Mouse (Mus musculus) embryonic facial prominence, embryonic 11.5 days (tissue): ENCODE measurements around the gene Mrps34. TPM values are rescaled to one million over a fixed set of nuclear protein-coding genes. Genes with fewer than 3 reads are reported as not detected.

Experiments used
- ATAC-seq: fragments of 200-750 bp; cut with Nextera tagmentation; replicated peaks from 2 replicates; pipeline ENCODE4 v1.8.0; 2017; ENCODE audit warnings: low read depth; ENCODE audit not compliant: insufficient number of reproducible peaks, low FRiP score, low TSS enrichment
- DNase-seq: peaks from one replicate; pipeline ENCODE4 v3.0.0-alpha.2; 2015; ENCODE audit warnings: low spot score
- H3K27ac ChIP-seq: fragments of 300-500 bp; sonication (generic); replicated peaks from 2 replicates; pipeline ENCODE4 v1.5.1; 2014; ENCODE audit warnings: mild to moderate bottlenecking, low read depth, low read length, control low read depth
- H3K27me3 ChIP-seq: fragments of 300-500 bp; sonication (generic); 2 replicates; pipeline ENCODE4 v1.6.1; 2014; ENCODE audit warnings: mild to moderate bottlenecking, low read length, moderate library complexity, mixed read lengths; ENCODE audit not compliant: control insufficient read depth, insufficient read depth
- H3K36me3 ChIP-seq: fragments of 300-500 bp; sonication (generic); replicated peaks from 2 replicates; pipeline ENCODE4 v1.6.1; 2014; ENCODE audit warnings: low read depth, mild to moderate bottlenecking, low read length, moderate library complexity, mixed read lengths; ENCODE audit not compliant: control insufficient read depth, insufficient read depth
- H3K4me1 ChIP-seq: fragments of 300-500 bp; sonication (generic); 2 replicates; pipeline ENCODE4 v1.6.1; 2014; ENCODE audit warnings: low read length, mixed read lengths; ENCODE audit not compliant: control insufficient read depth, insufficient read depth
- H3K4me2 ChIP-seq: fragments of 300-500 bp; sonication (generic); 2 replicates; pipeline ENCODE4 v1.6.1; 2014; ENCODE audit warnings: low read depth, mild to moderate bottlenecking, control low read depth, low read length, moderate library complexity
- H3K4me3 ChIP-seq: fragments of 300-500 bp; sonication (generic); 2 replicates; pipeline ENCODE4 v1.5.1; 2014; ENCODE audit warnings: low read depth, low read length, control low read depth
- H3K9ac ChIP-seq: fragments of 300-500 bp; sonication (generic); replicated peaks from 2 replicates; pipeline ENCODE4 v1.6.1; 2014; ENCODE audit warnings: mild to moderate bottlenecking, control low read depth, low read length
- H3K9me3 ChIP-seq: fragments of 300-500 bp; sonication (generic); replicated peaks from 2 replicates; pipeline ENCODE4 v1.6.1; 2016; ENCODE audit warnings: mild to moderate bottlenecking, low read length, inconsistent platforms, mixed read lengths; ENCODE audit not compliant: control insufficient read depth
- WGBS: fragments of 180-500 bp; shearing (Covaris S2); extraction: QIAGEN DNeasy Blood & Tissue Kit; methylation state at CpG from one replicate; pipeline ENCODE4 v1.1.7; 2014; 5-methylcytosine and 5-hydroxymethylcytosine counted together
- polyA plus RNA-seq: library from polyadenylated mRNA; unstranded; fragments of >200 nt; fragmentation: Nextera tagmentation; extraction: Ambion mirVana; gene quantifications from 2 replicates; pipeline ENCODE4 v1.2.1, GENCODE M21; 2014

Gene Mrps34
- polyA plus RNA-seq, 1 experiment from 2014 or later = 68.6 TPM

GRCm38 (mm10) chr17:24896993-24897269 is 2.0 kb downstream of the Mrps34 start:
- no peak overlapping the region for H3K27ac ChIP-seq
- H3K4me2 ChIP-seq = peak overlapping the region; percentile 95
- no peak for ATAC-seq

GRCm38 (mm10) chr17:24897600-24897999 is 2.7 kb downstream of the Mrps34 start:
- Histone ChIP-seq H3K4me2 (no peak overlapping the region; the same call in 1 of the 2 replicates), H3K27me3 (no peaks in the 10 kb centered on the region), H3K4me1 (peaks cover 9% of the 10 kb centered on the region), H3K4me3 (peak overlapping the region; percentile 89; the same call in 1 of the 2 replicates), H3K27ac (no peak overlapping the region), H3K36me3 (peaks cover 26% of the 10 kb centered on the region), H3K9ac (no peak overlapping the region), H3K9me3 (no peaks in the 10 kb centered on the region)
- WGBS = 86% methylated on average over 4 of the region's 4 CpGs
- DNase-seq (no peak), ATAC-seq (no peak)

More at GRCm38 (mm10) chr17:24896993-24897269, 2.0 kb downstream of the Mrps34 start:
- Histone ChIP-seq H3K36me3 (peaks cover 26% of the 10 kb centered on the region), H3K27me3 (no peaks in the 10 kb centered on the region), H3K4me3 (peak overlapping the region; percentile 89), H3K9ac (peak overlapping the region; percentile 84), H3K9me3 (no peaks in the 10 kb centered on the region), H3K4me1 (peaks cover 9% of the 10 kb centered on the region)
- DNase-seq = no peak
- WGBS = 46% methylated on average over 11 of the region's 11 CpGs

GRCm38 (mm10) chr17:24898041-24898854 is 3.3 kb downstream of the Mrps34 start:
- H3K36me3 ChIP-seq = peaks cover 32% of the 10 kb centered on the region
- no peak for ATAC-seq
- 84% methylated on average over 4 of the region's 4 CpGs for WGBS

GRCm38 (mm10) chr17:24899153-24899552 is 4.2 kb downstream of the Mrps34 start:
- H3K4me2 ChIP-seq = no peak overlapping the region
- DNase-seq = no peak
- no peak overlapping the region for H3K9ac ChIP-seq
- H3K4me1 ChIP-seq = peaks cover 7% of the 10 kb centered on the region
- H3K9me3 ChIP-seq = no peaks in the 10 kb centered on the region
- peaks cover 33% of the 10 kb centered on the region for H3K36me3 ChIP-seq
- 85% methylated on average over 5 of the region's 5 CpGs for WGBS
- no peak overlapping the region for H3K27ac ChIP-seq
- no peak for ATAC-seq
- H3K4me3 ChIP-seq = no peak overlapping the region
- no peaks in the 10 kb centered on the region for H3K27me3 ChIP-seq

More at GRCm38 (mm10) chr17:24898041-24898854, 3.3 kb downstream of the Mrps34 start:
- no peak overlapping the region for H3K4me2 ChIP-seq
- H3K9me3 ChIP-seq = no peaks in the 10 kb centered on the region
- no peak overlapping the region for H3K4me3 ChIP-seq
- H3K27ac ChIP-seq = no peak overlapping the region
- no peaks in the 10 kb centered on the region for H3K27me3 ChIP-seq
- no peak for DNase-seq
- H3K4me1 ChIP-seq = peaks cover 9% of the 10 kb centered on the region
- no peak overlapping the region for H3K9ac ChIP-seq

- H3K9me3 ChIP-seq = no peaks in the 10 kb centered on the region
- WGBS = 95% methylated on average over 6 of the region's 6 CpGs
- ATAC-seq = no peak
- peaks cover 6% of the 10 kb centered on the region for H3K4me1 ChIP-seq
- H3K27ac ChIP-seq = no peak overlapping the region
- H3K4me3 ChIP-seq = no peak overlapping the region
- H3K27me3 ChIP-seq = no peaks in the 10 kb centered on the region
- no peak overlapping the region for H3K9ac ChIP-seq
- no peak for DNase-seq
- peaks cover 36% of the 10 kb centered on the region for H3K36me3 ChIP-seq
- H3K4me2 ChIP-seq = no peak overlapping the region
Observed at GRCm38 (mm10) chr17:24900014-24900413, 5.1 kb downstream of the Mrps34 start.

GRCm38 (mm10) chr17:24902124-24902523 is 7.2 kb downstream of the Mrps34 start:
- Histone ChIP-seq H3K9me3 (no peaks in the 10 kb centered on the region), H3K27me3 (no peaks in the 10 kb centered on the region), H3K4me3 (no peak overlapping the region), H3K4me2 (no peak overlapping the region), H3K4me1 (peaks cover 2% of the 10 kb centered on the region; the same call in 1 of the 2 replicates), H3K27ac (no peak overlapping the region), H3K9ac (no peak overlapping the region), H3K36me3 (peaks cover 36% of the 10 kb centered on the region)
- ATAC-seq = no peak
- no peak for DNase-seq
- 91% methylated on average over 5 of the region's 5 CpGs for WGBS

- no peak overlapping the region for H3K27ac ChIP-seq
- ATAC-seq (no peak), DNase-seq (peak; percentile 12)
- H3K4me3 ChIP-seq = no peak overlapping the region
- H3K4me2 ChIP-seq = no peak overlapping the region
- H3K9ac ChIP-seq = no peak overlapping the region
- no peaks in the 10 kb centered on the region for H3K9me3 ChIP-seq
- H3K27me3 ChIP-seq = no peaks in the 10 kb centered on the region
- WGBS = 69% methylated on average over 9 of the region's 9 CpGs
- H3K36me3 ChIP-seq = peaks cover 34% of the 10 kb centered on the region
- H3K4me1 ChIP-seq = no peaks in the 10 kb centered on the region
Observed at GRCm38 (mm10) chr17:24902671-24903474, 8.0 kb downstream of the Mrps34 start.

- H3K27ac ChIP-seq = no peak overlapping the region
- no peak overlapping the region for H3K4me2 ChIP-seq
- H3K9ac ChIP-seq = no peak overlapping the region
- DNase-seq (no peak), ATAC-seq (no peak)
- peaks cover 30% of the 10 kb centered on the region for H3K36me3 ChIP-seq
- no peak overlapping the region for H3K4me3 ChIP-seq
- WGBS = 93% methylated on average over 9 of the region's 9 CpGs
- H3K4me1 ChIP-seq = no peaks in the 10 kb centered on the region
- no peaks in the 10 kb centered on the region for H3K27me3 ChIP-seq
- H3K9me3 ChIP-seq = no peaks in the 10 kb centered on the region
Observed at GRCm38 (mm10) chr17:24903767-24904166, 8.9 kb downstream of the Mrps34 start.
